Mouse (Mus musculus): ENCODE data around the gene Rdh7.

Rdh7 gene

GRCm38 (mm10) chr10:127888605-127889004 is at the start of gene Rdh7:
Rdh7 (minus strand) TSS chr10:127888817.
- in situ Hi-C loops (cut with MboI; ENCODE audit: unreplicated experiment in 2 of 2): no loop called here

GRCm38 (mm10) chr10:127937428-127938010 is 48.9 kb upstream of the Rdh7 start:
- in situ Hi-C loops (cut with MboI; ENCODE audit: unreplicated experiment in 2 of 2): loop anchor here (5.0 to 25.0 kb wide), 5 partner anchors 200 to 370 kb away; partner anchors contain the start of genes Stat6 (in 1 of the 2) and Zbtb39 (in 1 of the 2)

GRCm38 (mm10) chr10:127936747-127937409 is 48.3 kb upstream of the Rdh7 start:
- in situ Hi-C loops (cut with MboI; ENCODE audit: unreplicated experiment in 2 of 2): loop anchor here (5.0 to 25.0 kb wide), 5 partner anchors 200 to 370 kb away; partner anchors contain the start of genes Stat6 (in 1 of the 2) and Zbtb39 (in 1 of the 2)

GRCm38 (mm10) chr10:127936271-127936670 is 47.7 kb upstream of the Rdh7 start:
- in situ Hi-C loops (cut with MboI; ENCODE audit: unreplicated experiment in 2 of 2): loop anchor here (5.0 to 25.0 kb wide), 5 partner anchors 199 to 369 kb away; partner anchors contain the start of genes Stat6 (in 1 of the 2) and Zbtb39 (in 1 of the 2)

- in situ Hi-C loops (cut with MboI; ENCODE audit: unreplicated experiment in 2 of 2): loop anchor here (10.0 to 25.0 kb wide), 2 partner anchors 195 to 238 kb away; partner anchors contain the start of gene Zbtb39 (in 1 of the 2)
Measured at GRCm38 (mm10) chr10:127932290-127932926, 43.8 kb upstream of the Rdh7 start.

GRCm38 (mm10) chr10:127927737-127928136 is 39.1 kb upstream of the Rdh7 start:
- in situ Hi-C loops (cut with MboI; ENCODE audit: unreplicated experiment in 2 of 2): loop anchor here in 1 of 2 experiments (25.0 kb wide), 1 partner anchor 190 kb away; the partner anchor contains the start of gene Zbtb39

GRCm38 (mm10) chr10:127924597-127925378 is 36.2 kb upstream of the Rdh7 start:
- in situ Hi-C loops (cut with MboI; ENCODE audit: unreplicated experiment in 2 of 2): loop anchor here (25.0 kb wide), 2 partner anchors 187 to 562 kb away; partner anchors contain the start of genes Inhbc (in 1 of the 2), Inhbe (in 1 of the 2) and Zbtb39 (in 1 of the 2)

- in situ Hi-C loops (cut with MboI; ENCODE audit: unreplicated experiment in 2 of 2): loop anchor here in 1 of 2 experiments (25.0 kb wide), 1 partner anchor 561 kb away; the partner anchor contains the start of genes Inhbc and Inhbe
Measured at GRCm38 (mm10) chr10:127923024-127923423, 34.4 kb upstream of the Rdh7 start.

- in situ Hi-C loops (cut with MboI; ENCODE audit: unreplicated experiment in 2 of 2): loop anchor here in 1 of 2 experiments (25.0 kb wide), 1 partner anchor 560 kb away; the partner anchor contains the start of genes Inhbc and Inhbe
Measured at GRCm38 (mm10) chr10:127922241-127922640, 33.6 kb upstream of the Rdh7 start.

- in situ Hi-C loops (cut with MboI; ENCODE audit: unreplicated experiment in 2 of 2): loop anchor here in 1 of 2 experiments (25.0 kb wide), 1 partner anchor 555 kb away; the partner anchor contains the start of genes Inhbc and Inhbe
Measured at GRCm38 (mm10) chr10:127917651-127918050, 29.0 kb upstream of the Rdh7 start.

GRCm38 (mm10) chr10:127917183-127917582 is 28.6 kb upstream of the Rdh7 start:
- in situ Hi-C loops (cut with MboI; ENCODE audit: unreplicated experiment in 2 of 2): loop anchor here in 1 of 2 experiments (25.0 kb wide), 1 partner anchor 555 kb away; the partner anchor contains the start of genes Inhbc and Inhbe

- in situ Hi-C loops (cut with MboI; ENCODE audit: unreplicated experiment in 2 of 2): loop anchor here in 1 of 2 experiments (25.0 kb wide), 1 partner anchor 553 kb away; the partner anchor contains the start of genes Inhbc and Inhbe
Measured at GRCm38 (mm10) chr10:127915578-127915977, 27.0 kb upstream of the Rdh7 start.

- in situ Hi-C loops (cut with MboI; ENCODE audit: unreplicated experiment in 2 of 2): loop anchor here in 1 of 2 experiments (25.0 kb wide), 1 partner anchor 545 kb away; the partner anchor contains the start of genes Inhbc and Inhbe
Measured at GRCm38 (mm10) chr10:127907386-127907951, 18.9 kb upstream of the Rdh7 start.

GRCm38 (mm10) chr10:127906138-127906537 is 17.5 kb upstream of the Rdh7 start:
- in situ Hi-C loops (cut with MboI; ENCODE audit: unreplicated experiment in 2 of 2): loop anchor here in 1 of 2 experiments (25.0 kb wide), 1 partner anchor 544 kb away; the partner anchor contains the start of genes Inhbc and Inhbe

GRCm38 (mm10) chr10:127904718-127905446 is 16.3 kb upstream of the Rdh7 start:
- in situ Hi-C loops (cut with MboI; ENCODE audit: unreplicated experiment in 2 of 2): loop anchor here in 1 of 2 experiments (25.0 kb wide), 1 partner anchor 543 kb away; the partner anchor contains the start of genes Inhbc and Inhbe

- in situ Hi-C loops (cut with MboI; ENCODE audit: unreplicated experiment in 2 of 2): loop anchor here in 1 of 2 experiments (25.0 kb wide), 1 partner anchor 541 kb away; the partner anchor contains the start of genes Inhbc and Inhbe
Measured at GRCm38 (mm10) chr10:127903116-127903515, 14.5 kb upstream of the Rdh7 start.

GRCm38 (mm10) chr10:127901751-127902150 is 13.1 kb upstream of the Rdh7 start:
- in situ Hi-C loops (cut with MboI; ENCODE audit: unreplicated experiment in 2 of 2): loop anchor here in 1 of 2 experiments (25.0 kb wide), 1 partner anchor 539 kb away; the partner anchor contains the start of genes Inhbc and Inhbe

- in situ Hi-C loops (cut with MboI; ENCODE audit: unreplicated experiment in 2 of 2): loop anchor here in 1 of 2 experiments (25.0 kb wide), 1 partner anchor 537 kb away; the partner anchor contains the start of genes Inhbc and Inhbe
Measured at GRCm38 (mm10) chr10:127899783-127900182, 11.2 kb upstream of the Rdh7 start.

Measured in v-Abl transformed pro-B cells (cell line).